Mouse (Mus musculus) spleen, postnatal 4 days (tissue): Measurements from ENCODE around the gene Tgfbr3.
A peak's percentile ranks its signal among the peaks of the same experiment; 100 is the strongest.

Experiments used
- DNase-seq, 2 experiments: peaks; one replicate each; pipeline ENCODE4 v3.0.0; 2022; ENCODE audit warnings: low spot score in 2 of 2

Tgfbr3 gene

GRCm38 (mm10) chr5:107289234-107289764, at the start of gene Tgfbr3:
TSS of gene Tgfbr3 (minus strand) at chr5:107289629.
- peak; percentile 68 to 82 for DNase-seq

DNA sequence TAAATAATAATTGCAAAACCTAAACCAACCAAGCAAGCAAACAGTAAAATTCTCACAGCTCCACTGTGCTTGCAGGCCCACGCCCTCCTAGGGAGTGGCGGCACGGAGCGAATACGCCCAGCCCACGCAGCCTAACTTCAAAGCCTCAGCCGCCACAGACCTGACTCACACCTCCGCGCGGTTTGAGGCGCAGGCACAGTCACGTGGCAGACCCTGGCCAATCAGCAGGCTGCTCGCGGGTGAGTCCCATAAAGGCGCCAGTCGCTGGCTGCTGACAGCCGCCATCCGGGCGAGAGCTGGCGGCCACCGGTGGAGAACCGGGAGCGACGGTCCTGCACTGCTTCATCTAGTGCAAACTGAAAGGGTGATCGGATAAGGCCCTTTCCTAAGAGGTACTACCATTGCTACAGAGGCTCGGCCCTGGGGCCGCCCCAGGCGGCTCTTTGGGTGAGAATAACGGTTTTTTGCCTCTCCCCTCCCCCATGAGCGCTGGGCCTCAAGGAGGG, 41.5 kb upstream of the Tgfbr3 start, which contains the start of gene Brdt:
Gene Brdt (plus strand): TSS at position 244 of the 506 bp plus-strand sequence.
- DNase-seq: no peak

DNA sequence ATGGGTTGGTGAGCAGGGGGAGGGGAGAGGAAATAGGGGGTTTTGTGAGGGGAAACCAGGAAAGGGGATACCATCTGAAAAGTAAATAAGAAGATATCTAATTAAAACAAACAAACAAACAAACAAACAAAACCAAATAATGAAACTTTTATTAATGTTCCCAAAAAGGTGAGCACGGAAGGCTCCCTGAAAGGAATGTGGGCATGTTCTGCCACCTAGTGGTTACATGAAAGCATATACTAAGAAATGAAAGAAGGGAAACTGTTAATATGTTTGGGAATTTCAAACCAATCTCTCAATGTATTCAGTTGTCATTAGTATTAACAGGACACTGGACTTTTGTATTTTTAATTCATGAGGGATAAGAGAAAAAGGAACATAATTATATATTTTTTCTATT, 31.3 kb upstream of the Tgfbr3 start:
- no peak for DNase-seq

GRCm38 (mm10) chr5:107317141-107317540, 27.7 kb upstream of the Tgfbr3 start:
- no peak for DNase-seq

DNA sequence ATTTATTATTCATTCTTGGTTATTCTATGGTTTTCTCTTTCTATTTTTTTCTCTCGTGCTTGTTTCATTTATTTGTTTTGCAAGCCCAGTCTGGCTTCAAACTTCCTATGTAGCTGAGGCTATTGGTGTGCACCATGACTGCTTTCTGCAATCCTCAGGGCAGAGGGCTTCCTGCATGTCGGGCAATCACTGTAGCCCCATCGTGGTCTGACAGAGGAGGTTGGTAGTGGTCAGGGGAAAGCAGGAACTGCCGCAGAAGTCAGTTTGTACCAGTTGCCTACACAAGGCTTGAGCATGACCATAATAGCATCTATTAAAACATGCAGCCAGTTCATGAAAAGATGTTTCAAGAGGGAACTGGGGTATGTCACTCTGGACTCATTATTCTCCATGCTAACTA, 18.0 kb upstream of the Tgfbr3 start:
- no peak for DNase-seq

DNA sequence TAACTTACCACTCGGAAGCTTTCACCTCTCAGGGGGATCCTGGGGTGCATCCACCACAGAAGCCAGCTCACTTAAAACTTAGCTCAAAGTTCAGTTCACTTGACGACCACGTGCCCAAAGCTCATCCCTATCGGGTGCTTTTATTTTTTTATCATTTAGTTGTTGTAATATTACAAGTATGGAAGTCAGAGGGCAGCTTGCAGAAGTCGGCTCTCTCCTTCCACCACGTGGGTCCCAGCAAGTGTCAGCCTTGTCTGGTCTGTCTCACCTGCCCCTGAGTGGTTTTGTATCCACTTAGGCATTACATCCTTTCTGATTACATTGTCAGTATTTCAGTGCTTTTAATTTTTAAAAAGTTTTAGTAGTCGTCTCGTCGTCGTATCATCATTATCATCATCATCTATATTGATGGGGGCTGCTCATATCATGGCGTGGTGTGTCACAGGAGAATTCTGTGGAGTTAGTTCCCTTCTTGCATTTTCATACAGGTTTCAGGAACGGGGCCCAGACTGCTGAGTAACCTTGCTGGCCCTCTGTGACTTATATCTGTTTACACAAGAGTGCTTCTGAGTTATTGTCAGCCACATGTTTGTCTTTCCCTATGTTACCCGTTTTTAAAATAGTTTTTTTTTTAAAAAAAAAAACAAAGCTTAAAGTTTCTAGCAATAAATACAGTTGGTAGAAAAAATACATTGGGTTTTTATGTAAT, 14.8 kb upstream of the Tgfbr3 start:
- no peak for DNase-seq

DNA sequence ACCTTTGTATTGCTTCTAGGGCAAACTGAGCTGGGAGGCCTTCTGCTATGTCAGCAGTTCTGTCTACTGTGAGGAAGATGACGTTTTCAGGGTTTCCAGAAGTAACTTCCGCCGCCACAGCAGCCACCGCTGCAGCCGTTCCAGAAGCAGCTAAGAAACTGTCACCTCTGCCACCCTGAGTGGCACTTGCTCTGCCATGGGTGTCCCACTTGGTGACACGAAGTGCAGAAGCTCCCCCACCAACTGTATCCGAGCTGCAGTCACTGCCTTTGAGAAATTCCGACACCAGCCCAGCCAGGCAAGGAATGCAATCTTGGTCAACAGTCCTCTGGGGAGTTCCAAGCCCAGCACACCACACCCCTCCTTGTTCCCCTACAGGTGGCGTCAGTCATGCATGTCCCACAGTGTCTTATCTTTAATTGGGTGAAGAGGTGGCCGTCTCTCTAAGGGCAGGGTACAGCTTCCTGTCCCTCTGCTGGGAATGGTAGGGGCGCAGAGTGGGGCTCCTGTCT, 14.0 kb upstream of the Tgfbr3 start:
- no peak for DNase-seq

- DNase-seq: no peak
Measured at GRCm38 (mm10) chr5:107298854-107299253, 9.4 kb upstream of the Tgfbr3 start.

DNA sequence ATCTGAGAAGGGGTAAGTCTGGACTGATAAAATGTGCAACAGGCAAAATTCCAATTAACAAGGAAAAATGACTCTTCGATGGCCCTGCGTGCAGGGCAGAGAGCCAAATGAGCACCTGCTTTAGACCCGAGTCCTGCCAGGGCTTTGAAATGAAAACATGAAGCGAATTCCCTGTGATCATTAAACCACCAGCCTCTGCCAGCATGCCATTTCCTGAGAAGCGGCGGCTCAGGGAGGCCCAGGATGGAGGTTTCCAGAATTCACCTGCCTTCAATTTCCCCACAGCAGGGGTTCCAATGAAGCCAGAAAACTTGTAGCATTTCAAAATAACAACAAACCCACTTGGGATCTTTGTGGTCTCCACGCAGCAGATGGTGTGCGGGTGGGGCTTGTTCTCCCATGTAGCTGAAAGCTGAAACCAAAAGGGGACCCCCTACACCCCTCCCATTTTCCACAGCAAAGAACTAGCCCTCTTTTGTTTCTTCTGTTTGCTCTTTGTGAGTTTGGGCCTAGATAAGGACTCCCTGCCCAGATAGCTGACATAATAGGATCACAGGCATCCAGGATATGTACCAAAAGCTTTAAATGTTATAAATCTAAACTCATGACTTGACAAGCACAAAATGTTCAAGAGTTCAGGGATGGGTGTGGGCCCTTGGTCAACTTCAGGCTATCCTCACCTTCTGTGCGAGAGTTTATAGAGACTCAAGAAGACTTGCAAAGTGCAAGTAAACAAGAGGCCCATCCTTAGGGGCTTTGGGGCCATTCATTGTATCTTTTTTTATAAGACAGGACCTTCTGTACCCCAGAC, 7.3 kb upstream of the Tgfbr3 start:
- DNase-seq: no peak

GRCm38 (mm10) chr5:107295817-107296511, 6.5 kb upstream of the Tgfbr3 start:
- DNase-seq: no peak

GRCm38 (mm10) chr5:107295061-107295816, 5.8 kb upstream of the Tgfbr3 start:
- DNase-seq: no peak

- no peak for DNase-seq
Measured at GRCm38 (mm10) chr5:107294041-107294440, 4.6 kb upstream of the Tgfbr3 start.

GRCm38 (mm10) chr5:107289986-107290385, 557 bp upstream of the Tgfbr3 start:
- DNase-seq: no peak

DNA sequence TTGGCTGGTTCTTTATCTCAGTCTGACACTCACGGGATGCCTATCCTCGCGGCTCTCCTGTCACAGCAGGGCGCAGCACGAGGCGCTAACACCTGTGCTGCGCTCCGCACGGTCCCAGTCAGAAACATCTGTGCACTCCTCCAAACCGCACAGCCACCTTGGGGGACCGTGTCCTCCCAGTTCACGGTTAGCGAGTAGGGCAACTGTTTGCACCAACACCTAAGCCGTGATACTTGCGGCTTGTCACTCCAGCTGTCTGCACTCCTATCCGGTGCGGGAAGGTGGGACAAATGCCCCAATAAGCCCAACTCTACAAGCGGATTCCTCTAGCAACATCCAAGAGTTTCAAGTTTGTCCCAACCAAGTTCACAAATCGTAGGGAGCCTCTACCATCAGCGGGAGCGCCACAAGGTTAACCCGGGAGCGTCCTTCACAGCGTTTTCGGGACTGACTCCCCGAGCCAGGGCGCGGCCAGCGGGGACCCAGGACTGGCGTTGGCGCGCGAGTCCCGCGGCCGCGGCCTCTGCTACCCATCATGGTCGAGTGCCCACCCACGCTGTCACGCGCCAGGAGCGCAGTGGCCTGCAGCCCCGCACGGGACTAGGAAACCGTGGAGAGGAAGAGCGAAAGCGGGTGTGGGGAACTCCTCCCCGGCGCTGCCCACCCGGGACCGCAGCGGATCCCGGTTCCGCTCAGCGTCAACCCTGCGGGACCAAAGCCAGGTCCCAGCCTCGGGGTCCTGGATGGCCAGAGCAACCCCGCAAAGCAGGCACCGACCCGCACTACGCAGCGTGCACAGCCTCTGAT, 799 bp downstream of the Tgfbr3 start:
- DNase-seq: peak; percentile 21 to 70

DNA sequence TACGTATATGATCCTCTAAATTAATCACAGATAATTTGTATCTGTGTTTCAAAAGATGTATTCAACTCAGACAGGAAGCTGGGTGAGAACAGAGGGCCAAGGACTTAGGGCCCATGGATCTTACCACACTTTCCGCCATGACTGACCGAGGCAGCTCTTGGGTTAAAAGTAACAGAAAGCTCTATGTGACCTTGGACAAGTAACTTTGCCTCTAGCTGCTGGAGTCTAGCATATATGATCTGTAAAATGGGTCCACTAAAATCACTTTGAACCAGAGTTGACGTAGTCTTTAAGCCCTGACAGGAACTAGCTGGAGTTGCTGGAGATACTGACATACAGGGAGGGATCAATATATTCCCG, 1.5 kb downstream of the Tgfbr3 start:
- no peak for DNase-seq

GRCm38 (mm10) chr5:107287254-107287907, 2.0 kb downstream of the Tgfbr3 start:
- DNase-seq: peak; percentile 67 to 90

DNA sequence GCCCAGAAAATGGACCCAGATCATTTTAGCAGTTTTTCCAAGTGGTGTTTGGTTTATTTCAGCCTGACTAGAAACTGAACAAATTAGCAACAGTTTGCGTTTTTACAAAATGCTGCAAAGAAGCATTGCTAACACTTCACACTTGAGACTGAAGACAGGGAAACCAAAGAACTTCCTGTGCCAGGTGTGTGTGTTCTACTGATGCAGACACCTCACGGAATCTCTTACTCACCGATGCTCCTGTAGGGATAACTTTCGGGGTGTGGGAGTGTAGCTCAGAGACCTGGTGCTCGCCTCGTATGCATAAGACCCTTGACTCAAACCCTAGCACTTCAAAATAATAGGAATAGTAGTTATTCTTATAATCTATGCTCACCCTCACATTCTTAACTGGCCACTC, 3.9 kb downstream of the Tgfbr3 start:
- DNase-seq: no peak

GRCm38 (mm10) chr5:107283935-107284524, 5.4 kb downstream of the Tgfbr3 start:
- DNase-seq: no peak

GRCm38 (mm10) chr5:107282561-107283307, 6.7 kb downstream of the Tgfbr3 start:
- no peak for DNase-seq
